Mouse (Mus musculus) embryonic facial prominence, embryonic 15.5 days (tissue): ENCODE data around the gene Qrfp. TPM values are rescaled to one million over a fixed set of nuclear protein-coding genes. Genes with fewer than 3 reads are reported as not detected.

Experiments used
- ATAC-seq: fragments of 200-750 bp; cut with Nextera tagmentation; 2 replicates; pipeline ENCODE4 v1.8.0; 2017; ENCODE audit warnings: low read depth, moderate TSS enrichment; ENCODE audit not compliant: insufficient number of reproducible peaks, low FRiP score, low TSS enrichment
- H3K27ac ChIP-seq: fragments of 300-500 bp; sonication (generic); replicated peaks from 2 replicates; pipeline ENCODE4 v1.5.1; 2015; ENCODE audit warnings: mild to moderate bottlenecking, inconsistent platforms
- H3K27me3 ChIP-seq: fragments of 300-500 bp; sonication (generic); 2 replicates; pipeline ENCODE4 v1.6.1; 2015; ENCODE audit warnings: inconsistent platforms
- H3K36me3 ChIP-seq: fragments of 300-500 bp; sonication (generic); 2 replicates; pipeline ENCODE4 v1.6.1; 2015; ENCODE audit warnings: mild to moderate bottlenecking, inconsistent platforms
- H3K4me1 ChIP-seq: fragments of 300-500 bp; sonication (generic); 2 replicates; pipeline ENCODE4 v1.6.1; 2015; ENCODE audit warnings: inconsistent platforms
- H3K4me2 ChIP-seq: fragments of 300-500 bp; sonication (generic); replicated peaks from 2 replicates; pipeline ENCODE4 v1.6.1; 2015; ENCODE audit warnings: mild to moderate bottlenecking, inconsistent platforms
- H3K4me3 ChIP-seq: fragments of 300-500 bp; sonication (generic); replicated peaks from 2 replicates; pipeline ENCODE4 v1.5.1; 2015; ENCODE audit warnings: mild to moderate bottlenecking, inconsistent platforms
- H3K9ac ChIP-seq: fragments of 300-500 bp; sonication (generic); 2 replicates; pipeline ENCODE4 v1.6.1; 2015; ENCODE audit warnings: inconsistent platforms
- H3K9me3 ChIP-seq: fragments of 300-500 bp; sonication (generic); replicated peaks from 2 replicates; pipeline ENCODE4 v1.6.1; 2016; ENCODE audit warnings: inconsistent platforms
- WGBS: fragments of 180-500 bp; shearing (Covaris S2); methylation state at CpG from one replicate; pipeline ENCODE4 v1.1.7; 2015; 5-methylcytosine and 5-hydroxymethylcytosine counted together
- polyA plus RNA-seq: library from polyadenylated mRNA; unstranded; fragments of >200 nt; fragmentation: Nextera tagmentation; extraction: Ambion mirVana; gene quantifications from 2 replicates; pipeline ENCODE4 v1.2.1, GENCODE M21; 2015

The Qrfp gene
- polyA plus RNA-seq, 1 experiment from 2014 or later, result 0.07 TPM

- peak overlapping the region; percentile 12; the same call in 1 of the 2 replicates for H3K4me2 ChIP-seq
- H3K27ac ChIP-seq, result peak overlapping the region; percentile 76
- no peaks in the 10 kb centered on the region for H3K36me3 ChIP-seq
- no peaks in the 10 kb centered on the region for H3K27me3 ChIP-seq
- H3K4me1 ChIP-seq, result peaks cover 74% of the 10 kb centered on the region
- H3K9ac ChIP-seq, result no peak overlapping the region
- no peaks in the 10 kb centered on the region for H3K9me3 ChIP-seq
- no peak for ATAC-seq
- 35% methylated on average over 4 of the region's 4 CpGs for WGBS
- 0 out of 2 replicates have a peak overlapping the region, but pooled peaks have one; percentile 1 for H3K4me3 ChIP-seq
Measured at GRCm38 (mm10) chr2:31769115-31769514, 41.3 kb downstream of the Qrfp start.

GRCm38 (mm10) chr2:31767815-31768214, 42.6 kb downstream of the Qrfp start:
- no peak overlapping the region for H3K9ac ChIP-seq
- peaks cover 78% of the 10 kb centered on the region for H3K4me1 ChIP-seq
- ATAC-seq, result no peak
- no peak overlapping the region for H3K27ac ChIP-seq
- H3K4me2 ChIP-seq, result no peak overlapping the region
- no peaks in the 10 kb centered on the region for H3K9me3 ChIP-seq
- no peaks in the 10 kb centered on the region for H3K36me3 ChIP-seq
- no peaks in the 10 kb centered on the region for H3K27me3 ChIP-seq
- WGBS, result 60% methylated on average over 4 of the region's 4 CpGs
- no peak overlapping the region for H3K4me3 ChIP-seq

- peaks cover 76% of the 10 kb centered on the region for H3K4me1 ChIP-seq
- H3K4me3 ChIP-seq, result no peak overlapping the region
- H3K9me3 ChIP-seq, result no peaks in the 10 kb centered on the region
- H3K36me3 ChIP-seq, result no peaks in the 10 kb centered on the region
- no peak overlapping the region for H3K4me2 ChIP-seq
- H3K27ac ChIP-seq, result no peak overlapping the region
- WGBS, result 96% methylated on average over 6 of the region's 6 CpGs
- H3K27me3 ChIP-seq, result no peaks in the 10 kb centered on the region
- H3K9ac ChIP-seq, result no peak overlapping the region
- no peak for ATAC-seq
Measured at GRCm38 (mm10) chr2:31767104-31767503, 43.3 kb downstream of the Qrfp start.

- 0 out of 2 replicates have a peak overlapping the region, but pooled peaks have one; percentile 3 for H3K4me3 ChIP-seq
- 0 out of 2 replicates have a peak overlapping the region, but pooled peaks have one; percentile 19 for H3K27ac ChIP-seq
- H3K9me3 ChIP-seq, result no peaks in the 10 kb centered on the region
- WGBS, result 16% methylated on average over 2 of the region's 2 CpGs
- H3K36me3 ChIP-seq, result no peaks in the 10 kb centered on the region
- ATAC-seq, result no peak
- H3K4me1 ChIP-seq, result peaks cover 53% of the 10 kb centered on the region
- no peaks in the 10 kb centered on the region for H3K27me3 ChIP-seq
- no peak overlapping the region for H3K9ac ChIP-seq
- H3K4me2 ChIP-seq, result peak overlapping the region; percentile 2; the same call in 1 of the 2 replicates
Measured at GRCm38 (mm10) chr2:31763271-31763670, 47.1 kb downstream of the Qrfp start.

- H3K4me1 ChIP-seq, result peaks cover 49% of the 10 kb centered on the region
- H3K9ac ChIP-seq, result no peak overlapping the region
- no peak for ATAC-seq
- 32% methylated on average over 2 of the region's 2 CpGs for WGBS
- H3K4me2 ChIP-seq, result peak overlapping the region; percentile 70
- no peaks in the 10 kb centered on the region for H3K27me3 ChIP-seq
- H3K27ac ChIP-seq, result no peak overlapping the region
- 0 out of 2 replicates have a peak overlapping the region, but pooled peaks have one; percentile 3 for H3K4me3 ChIP-seq
- H3K36me3 ChIP-seq, result no peaks in the 10 kb centered on the region
- H3K9me3 ChIP-seq, result no peaks in the 10 kb centered on the region
Measured at GRCm38 (mm10) chr2:31762853-31763252, 47.5 kb downstream of the Qrfp start.

GRCm38 (mm10) chr2:31762155-31762554, 48.2 kb downstream of the Qrfp start:
- WGBS, result 19% methylated on average over 3 of the region's 3 CpGs
- Histone ChIP-seq H3K4me3 (peak overlapping the region; percentile 83; the same call in 1 of the 2 replicates), H3K4me1 (peaks cover 42% of the 10 kb centered on the region), H3K9me3 (no peaks in the 10 kb centered on the region), H3K27me3 (no peaks in the 10 kb centered on the region), H3K27ac (0 out of 2 replicates have a peak overlapping the region, but pooled peaks have one; percentile 7), H3K36me3 (no peaks in the 10 kb centered on the region), H3K4me2 (peak overlapping the region; percentile 70), H3K9ac (no peak overlapping the region; the same call in 1 of the 2 replicates)
- no peak for ATAC-seq

- no peaks in the 10 kb centered on the region for H3K27me3 ChIP-seq
- WGBS, result 2% methylated on average over 4 of the region's 4 CpGs
- H3K4me2 ChIP-seq, result peak overlapping the region; percentile 70
- no peaks in the 10 kb centered on the region for H3K9me3 ChIP-seq
- ATAC-seq, result no peak
- H3K9ac ChIP-seq, result peak overlapping the region; percentile 96
- H3K27ac ChIP-seq, result peak overlapping the region; percentile 95
- no peaks in the 10 kb centered on the region for H3K36me3 ChIP-seq
- H3K4me1 ChIP-seq, result peaks cover 40% of the 10 kb centered on the region
- peak overlapping the region; percentile 83 for H3K4me3 ChIP-seq
Measured at GRCm38 (mm10) chr2:31761585-31761984, 48.8 kb downstream of the Qrfp start.

- H3K9ac ChIP-seq, result peak overlapping the region; percentile 96
- no peaks in the 10 kb centered on the region for H3K9me3 ChIP-seq
- H3K4me2 ChIP-seq, result peak overlapping the region; percentile 70
- no peaks in the 10 kb centered on the region for H3K27me3 ChIP-seq
- H3K4me1 ChIP-seq, result peaks cover 35% of the 10 kb centered on the region
- H3K36me3 ChIP-seq, result no peaks in the 10 kb centered on the region
- H3K4me3 ChIP-seq, result peak overlapping the region; percentile 83
- H3K27ac ChIP-seq, result peak overlapping the region; percentile 95
- no peak for ATAC-seq
- WGBS, result under 1% methylated on average over 7 of the region's 7 CpGs
Measured at GRCm38 (mm10) chr2:31761115-31761531, 49.3 kb downstream of the Qrfp start.

- no peaks in the 10 kb centered on the region for H3K9me3 ChIP-seq
- 0% methylated on average over 1 of the region's 1 CpGs for WGBS
- no peaks in the 10 kb centered on the region for H3K27me3 ChIP-seq
- peaks cover 30% of the 10 kb centered on the region for H3K4me1 ChIP-seq
- peak overlapping the region; percentile 95 for H3K27ac ChIP-seq
- no peaks in the 10 kb centered on the region for H3K36me3 ChIP-seq
- peak overlapping the region; percentile 70 for H3K4me2 ChIP-seq
- peak overlapping the region; percentile 83 for H3K4me3 ChIP-seq
- no peak for ATAC-seq
- H3K9ac ChIP-seq, result peak overlapping the region; percentile 96
Measured at GRCm38 (mm10) chr2:31760486-31760885, 49.9 kb downstream of the Qrfp start.

- peak overlapping the region; percentile 70 for H3K4me2 ChIP-seq
- under 1% methylated on average over 40 of the region's 42 CpGs for WGBS
- no peaks in the 10 kb centered on the region for H3K36me3 ChIP-seq
- ATAC-seq, result peak; percentile 94
- no peaks in the 10 kb centered on the region for H3K9me3 ChIP-seq
- no peaks in the 10 kb centered on the region for H3K27me3 ChIP-seq
- peak overlapping the region; percentile 95 for H3K27ac ChIP-seq
- H3K9ac ChIP-seq, result peak overlapping the region; percentile 96
- H3K4me3 ChIP-seq, result peak overlapping the region; percentile 83
- peaks cover 30% of the 10 kb centered on the region for H3K4me1 ChIP-seq
Measured at GRCm38 (mm10) chr2:31759751-31760460, 50.5 kb downstream of the Qrfp start.

- no peak for ATAC-seq
- H3K36me3 ChIP-seq, result no peaks in the 10 kb centered on the region
- 84% methylated on average over 5 of the region's 5 CpGs for WGBS
- peak overlapping the region; percentile 95 for H3K27ac ChIP-seq
- H3K27me3 ChIP-seq, result no peaks in the 10 kb centered on the region
- H3K9ac ChIP-seq, result no peak overlapping the region
- H3K9me3 ChIP-seq, result no peaks in the 10 kb centered on the region
- H3K4me3 ChIP-seq, result peak overlapping the region; percentile 83
- peak overlapping the region; percentile 70 for H3K4me2 ChIP-seq
- peaks cover 28% of the 10 kb centered on the region for H3K4me1 ChIP-seq
Measured at GRCm38 (mm10) chr2:31758966-31759365, 51.4 kb downstream of the Qrfp start.
